Mouse (Mus musculus): ENCODE data around the gene Ifi214.
"Not testable (repeated sequence)": the region's sequence is repeated elsewhere in the genome, so short reads cannot be mapped to it uniquely, and the experiment has no call there.

Ifi214 gene

GRCm38 (mm10) chr1:173535791-173536190 is at the start of gene Ifi214:
Ifi214 (minus strand) TSS chr1:173535957.
- not testable (repeated sequence) for DNase-seq (ENCODE audit: low spot score)

GRCm38 (mm10) chr1:173579921-173580585 is 44.3 kb upstream of the Ifi214 start:
- no peak for DNase-seq (ENCODE audit: low spot score)

- no peak for DNase-seq (ENCODE audit: low spot score)
Observed at GRCm38 (mm10) chr1:173579079-173579478, 43.3 kb upstream of the Ifi214 start.

GRCm38 (mm10) chr1:173550491-173551050 is 14.8 kb upstream of the Ifi214 start:
- DNase-seq (ENCODE audit: low spot score): peak; percentile 89

- not testable (repeated sequence) for DNase-seq (ENCODE audit: low spot score)
Observed at GRCm38 (mm10) chr1:173548798-173549197, 13.0 kb upstream of the Ifi214 start.

- DNase-seq (ENCODE audit: low spot score): no peak
Observed at GRCm38 (mm10) chr1:173521452-173521851, 14.3 kb downstream of the Ifi214 start.

- not testable (repeated sequence) for DNase-seq (ENCODE audit: low spot score)
Observed at GRCm38 (mm10) chr1:173510595-173510994, 25.2 kb downstream of the Ifi214 start.

- DNase-seq (ENCODE audit: low spot score): not testable (repeated sequence)
Observed at GRCm38 (mm10) chr1:173491483-173491882, 44.3 kb downstream of the Ifi214 start.

- not testable (repeated sequence) for DNase-seq (ENCODE audit: low spot score)
Observed at GRCm38 (mm10) chr1:173490812-173491480, 44.8 kb downstream of the Ifi214 start, which contains the start of gene Ifi206. Ifi206 (minus strand) TSS chr1:173491041.

GRCm38 (mm10) chr1:173481182-173481574 is 54.6 kb downstream of the Ifi214 start:
- DNase-seq (ENCODE audit: low spot score): not testable (repeated sequence)

GRCm38 (mm10) chr1:173480399-173481181 is 55.2 kb downstream of the Ifi214 start:
- DNase-seq (ENCODE audit: low spot score): not testable (repeated sequence)

Measured in adipocyte (in vitro differentiated cells).